Mouse (Mus musculus): ENCODE measurements around the gene Topbp1.

Topbp1 gene

DNA sequence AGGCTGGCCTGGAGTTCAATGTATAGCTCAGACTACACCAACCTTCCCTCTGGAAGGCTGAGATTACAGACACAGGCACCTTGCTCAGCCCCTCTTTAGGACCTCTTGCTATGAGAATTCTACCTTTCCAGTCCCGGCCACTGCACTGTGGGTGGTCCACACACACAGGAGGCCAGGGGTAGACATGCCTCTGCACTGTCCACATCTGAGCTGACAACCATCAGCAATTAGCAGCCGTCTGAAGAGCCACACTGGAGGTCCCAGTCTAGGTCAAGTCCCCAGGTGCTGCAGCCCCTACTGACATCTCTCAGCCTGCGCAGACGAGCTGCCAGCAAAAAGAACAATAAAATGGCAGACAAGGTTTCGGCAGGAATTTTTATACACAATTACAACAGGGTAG is 81.6 kb downstream of the Topbp1 start:
- no peak for DNase-seq (ENCODE audit: low spot score)

DNA sequence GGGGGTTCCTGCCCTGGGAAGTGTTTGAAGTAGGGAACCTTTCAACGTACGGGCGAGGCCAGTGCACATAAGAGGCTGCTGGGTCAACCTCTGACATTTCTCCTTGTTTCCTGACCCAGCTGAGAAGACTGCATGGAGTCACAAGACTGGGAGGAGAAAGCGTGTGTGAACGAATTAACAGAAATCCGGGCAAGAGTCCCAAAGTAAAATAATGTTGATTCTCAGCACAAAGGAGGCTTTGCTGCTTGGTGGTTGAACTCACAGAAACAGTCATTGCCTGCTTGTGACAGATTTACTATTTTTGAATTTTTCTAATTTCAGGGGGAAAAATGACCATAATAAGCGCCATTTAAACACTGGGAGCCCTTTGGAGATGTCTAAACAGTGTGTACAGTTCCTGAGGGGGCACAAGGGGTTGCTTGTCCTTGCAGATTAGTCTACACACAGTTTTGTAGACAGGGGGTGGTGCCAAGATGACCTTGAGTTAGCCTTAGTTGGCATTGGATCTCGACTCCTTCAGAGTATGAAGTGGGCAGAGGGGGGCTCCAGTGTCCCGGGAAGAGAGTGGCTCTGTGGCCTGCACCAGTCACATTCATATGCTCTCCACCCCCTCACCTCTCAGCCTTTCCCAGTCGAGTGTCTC is 82.1 kb downstream of the Topbp1 start:
- DNase-seq (ENCODE audit: low spot score): no peak

DNA sequence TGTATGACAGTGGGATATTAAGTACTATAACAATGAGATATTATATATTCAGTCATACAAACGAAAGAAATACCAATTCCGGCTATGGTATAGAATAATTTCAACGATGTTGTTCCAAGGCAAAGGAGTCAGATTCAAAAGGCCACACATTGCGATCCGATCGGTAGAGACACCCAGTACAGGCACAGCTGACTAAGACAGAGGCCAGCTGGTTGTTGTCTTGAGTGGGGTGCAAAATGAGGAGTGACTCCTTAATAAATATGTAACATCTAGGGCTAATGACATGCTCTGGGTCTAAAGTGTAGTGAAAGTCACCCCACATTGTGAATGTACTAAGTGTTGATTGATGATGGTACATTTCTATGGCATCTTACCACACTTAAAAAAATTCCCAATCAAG is 84.2 kb downstream of the Topbp1 start:
- no peak for DNase-seq (ENCODE audit: low spot score)

DNA sequence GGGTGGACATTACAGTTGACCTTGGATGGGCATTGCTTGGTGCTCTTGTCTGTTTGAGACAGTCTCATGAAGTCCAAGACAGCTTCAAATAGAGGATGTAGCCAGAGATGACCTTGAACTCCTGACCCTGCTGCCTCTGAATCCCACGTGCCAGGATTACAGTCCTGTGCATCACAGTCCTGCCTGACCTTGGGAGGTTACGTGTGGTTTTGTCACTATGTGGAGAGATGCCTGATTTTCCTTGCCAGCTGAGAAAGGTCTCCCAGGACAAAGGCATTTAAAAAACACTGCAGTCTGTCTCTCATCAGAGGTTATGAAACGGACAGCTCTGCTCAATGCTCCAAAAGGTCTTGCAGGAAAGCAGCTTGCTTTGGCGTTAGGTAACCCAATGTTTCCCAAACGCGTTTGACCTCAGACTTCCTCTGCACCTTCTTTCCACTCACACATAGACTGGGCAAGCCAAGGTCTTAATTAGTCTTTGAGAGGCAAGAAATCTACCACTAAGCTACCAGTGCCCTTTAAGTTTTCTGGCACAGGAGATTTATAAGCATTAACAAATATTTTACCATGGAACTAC is 86.9 kb downstream of the Topbp1 start:
- no peak for DNase-seq (ENCODE audit: low spot score)

DNA sequence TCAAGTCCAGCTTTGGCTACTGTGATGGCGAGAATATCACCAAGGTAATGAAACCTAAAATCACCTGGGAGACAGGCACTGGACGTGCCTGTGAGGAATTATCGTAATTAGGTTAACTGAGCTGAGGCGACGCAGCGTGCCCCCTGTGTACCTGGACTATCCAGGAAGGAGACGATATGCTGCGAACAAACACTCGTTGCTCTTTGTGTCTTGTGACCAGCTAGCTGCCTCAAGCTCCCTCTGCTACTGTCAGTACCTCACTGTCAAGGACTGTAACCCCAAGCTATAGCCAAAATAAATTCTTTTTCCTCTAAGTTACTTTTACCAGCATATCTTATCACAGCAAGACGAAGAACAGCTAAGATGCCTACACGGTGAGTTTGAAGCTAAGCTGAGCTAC is 88.2 kb downstream of the Topbp1 start:
- DNase-seq (ENCODE audit: low spot score): no peak

DNA sequence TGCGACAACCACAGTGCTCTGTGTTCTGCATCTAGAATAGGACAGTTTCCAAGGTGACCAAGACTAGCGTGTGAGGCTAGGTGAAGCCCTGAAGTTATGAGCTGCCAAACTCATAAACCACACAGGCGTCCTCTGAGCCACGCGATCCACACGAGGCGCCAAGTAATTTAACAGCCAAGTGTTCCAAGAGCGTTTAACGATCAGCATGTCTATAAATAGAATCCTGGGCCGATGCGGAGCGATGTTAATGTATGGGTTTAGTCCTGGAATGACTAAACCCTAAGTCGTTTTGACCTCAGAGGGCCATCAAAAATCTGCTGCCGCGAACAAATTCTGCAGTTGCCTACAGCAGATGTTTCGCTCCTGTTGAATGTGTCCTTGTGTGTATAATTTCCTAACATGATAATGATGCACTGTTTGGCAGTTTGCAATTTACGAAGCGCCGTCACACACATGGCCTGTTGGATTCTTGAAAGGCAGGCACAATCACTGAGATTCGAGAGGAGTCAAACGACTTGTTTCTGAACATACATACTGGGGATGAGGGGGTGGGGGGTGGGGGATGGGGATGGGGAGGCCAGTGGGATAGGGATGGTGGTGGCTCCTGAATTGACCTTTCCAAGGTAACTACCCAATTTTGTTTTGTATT is 93.6 kb downstream of the Topbp1 start:
- DNase-seq (ENCODE audit: low spot score): no peak

Data from retina, embryonic 14.5 days (tissue).